Comparison of ENCODE assay signal across 8 mouse cellular contexts in genomic region chr17:35919060-35919715, GRCm38 (mm10). TPM values are rescaled to one million over a fixed set of nuclear protein-coding genes. Genes with fewer than 3 reads are reported as not detected.
DNase-seq lines count a peak whose midpoint lies in the region; ATAC-seq and TF ChIP-seq lines count a peak whose summit lies in the region.

No protein-coding gene starts in this region.

- DNase-seq in ES-CJ7 (ENCODE audit: low read depth, low spot score): peak; percentile 98
- peak; percentile 95 for DNase-seq in cerebellum, adult 11 months
- DNase-seq in forebrain, embryonic 14.5 days (ENCODE audit: low spot score): peak; percentile 99
- peak; percentile 92 for DNase-seq in heart, postnatal 25 days (ENCODE audit: low spot score)
- DNase-seq in layer of hippocampus, adult 18-20 months (ENCODE audit: low spot score in 2 of 2): peak; percentile 94 to 98
- peak; percentile 87 for DNase-seq in lung, adult 2 months
- peak; percentile 94 to 97 for DNase-seq in thymus, adult 18-20 months

- peaks cover 16% of the 10 kb centered on the region for H3K36me3 ChIP-seq in forebrain, embryonic 14.5 days (ENCODE audit: control insufficient read depth, insufficient read depth, low read length)

- no peak for TF ChIP-seq CTCF in lung, adult 2 months (IDR thresholded peaks at IDR 0.05; ENCODE audit: insufficient read depth, low read length)

- no peaks in the 10 kb centered on the region for H3K9me3 ChIP-seq in forebrain, embryonic 14.5 days (replicated peaks; ENCODE audit: control insufficient read depth, low read length)

- intact Hi-C loops in heart, postnatal 25 days (cut with DNase I): loop anchor here (5.0 kb wide), 1 partner anchor 82 kb away; the partner anchor contains the start of gene Tubb5

- H3K4me1 ChIP-seq in forebrain, embryonic 14.5 days (ENCODE audit: control insufficient read depth, insufficient read depth, low read length): peaks cover 25% of the 10 kb centered on the region
- H3K4me1 ChIP-seq in lung, adult 2 months (ENCODE audit: control insufficient read depth, insufficient read depth, low read length): peaks cover 27% of the 10 kb centered on the region

- 11% methylated on average over 7 of the region's 7 CpGs for WGBS in forebrain, embryonic 14.5 days
- WGBS in lung, adult 2 months: 4% methylated on average over 7 of the region's 7 CpGs

- peak; percentile 72 for TF ChIP-seq POLR2A in lung, adult 2 months (IDR thresholded peaks at IDR 0.05; ENCODE audit: borderline replicate concordance, extremely low read depth, low read depth, low read length)

- no peaks in the 10 kb centered on the region for H3K27me3 ChIP-seq in forebrain, embryonic 14.5 days (replicated peaks; ENCODE audit: control insufficient read depth, insufficient read depth, low read length)

- peak overlapping the region; percentile 93 for H3K27ac ChIP-seq in forebrain, embryonic 14.5 days (ENCODE audit: low read depth, low read length)

- peak overlapping the region; percentile 64 for H3K4me3 ChIP-seq in forebrain, embryonic 14.5 days (ENCODE audit: low read depth, low read length)
- peak overlapping the region; percentile 99 for H3K4me3 ChIP-seq in lung, adult 2 months (replicated peaks; ENCODE audit: extremely low read depth, low read depth, low read length)

- peak overlapping the region; percentile 87 for H3K4me2 ChIP-seq in forebrain, embryonic 14.5 days (ENCODE audit: low read length)

- ATAC-seq in forebrain, embryonic 14.5 days: peak; percentile 48
- peak; percentile 53 for ATAC-seq in neutrophil, adult 5-6 weeks (ENCODE audit: extremely low read depth, insufficient number of reproducible peaks, low FRiP score, poor library complexity, severe bottlenecking)

- peak overlapping the region; percentile 96 for H3K9ac ChIP-seq in forebrain, embryonic 14.5 days (ENCODE audit: low read length)

RNA-seq across cellular contexts. Expression of gene Ppp1r10, which starts 3.0 kb away (rescaled TPM):
- 34.9 and 44.5 TPM in 2 replicates for polyA plus RNA-seq in forebrain, embryonic 14.5 days (2014; fragmentation: Nextera tagmentation; extraction: Ambion mirVana)
- total RNA-seq in heart, postnatal 25 days (2021): 10 to 100 TPM; 30.4 to 34.5 TPM
- total RNA-seq in layer of hippocampus, adult 18-20 months (2021): 10 to 100 TPM; 66.5 to 72.5 TPM
- 27.4 and 28.6 TPM in 2 replicates for polyA plus RNA-seq in lung, adult 2 months (2012; rRNA removed)
- 413 and 415 TPM in 2 replicates for total RNA-seq in neutrophil, adult 5-6 weeks (2017)

RNA-seq across cellular contexts. Expression of gene Mrps18b, which starts 3.0 kb away (rescaled TPM):
- 58.4 and 68.8 TPM in 2 replicates for polyA plus RNA-seq in forebrain, embryonic 14.5 days (2014; fragmentation: Nextera tagmentation; extraction: Ambion mirVana)
- 10 to 100 TPM; 51.7 to 55.3 TPM for total RNA-seq in heart, postnatal 25 days (2021)
- total RNA-seq in layer of hippocampus, adult 18-20 months (2021): 10 to 100 TPM; 37.8 to 44.3 TPM
- polyA plus RNA-seq in lung, adult 2 months (2012; rRNA removed): 30.4 and 43.8 TPM in 2 replicates
- 29.3 and 36.8 TPM in 2 replicates for total RNA-seq in neutrophil, adult 5-6 weeks (2017)

RNA-seq across cellular contexts. Expression of gene Atat1, which starts 9.3 kb away (rescaled TPM):
- 313 and 439 TPM in 2 replicates for polyA plus RNA-seq in forebrain, embryonic 14.5 days (2014; fragmentation: Nextera tagmentation; extraction: Ambion mirVana)
- total RNA-seq in heart, postnatal 25 days (2021): 1 to 10 TPM; 7.7 TPM
- 10 to 100 TPM; 51.0 to 59.0 TPM for total RNA-seq in layer of hippocampus, adult 18-20 months (2021)
- polyA plus RNA-seq in lung, adult 2 months (2012; rRNA removed): 49.4 and 57.7 TPM in 2 replicates
- total RNA-seq in neutrophil, adult 5-6 weeks (2017): 26.9 and 31.3 TPM in 2 replicates

RNA-seq across cellular contexts. Expression of gene 2310061I04Rik, which starts 22.0 kb away (rescaled TPM):
- 30.4 and 34.3 TPM in 2 replicates for polyA plus RNA-seq in forebrain, embryonic 14.5 days (2014; fragmentation: Nextera tagmentation; extraction: Ambion mirVana)
- total RNA-seq in heart, postnatal 25 days (2021): 100 to 1,000 TPM; 112 to 116 TPM
- 10 to 100 TPM; 52.9 to 56.7 TPM for total RNA-seq in layer of hippocampus, adult 18-20 months (2021)
- polyA plus RNA-seq in lung, adult 2 months (2012; rRNA removed): 36.1 and 38.1 TPM in 2 replicates
- 9.6 and 12.8 TPM in 2 replicates for total RNA-seq in neutrophil, adult 5-6 weeks (2017)

RNA-seq across cellular contexts. Expression of gene Dhx16, which starts 39.6 kb away (rescaled TPM):
- 29.3 and 31.8 TPM in 2 replicates for polyA plus RNA-seq in forebrain, embryonic 14.5 days (2014; fragmentation: Nextera tagmentation; extraction: Ambion mirVana)
- 10 to 100 TPM; 19.2 to 20.1 TPM for total RNA-seq in heart, postnatal 25 days (2021)
- 10 to 100 TPM; 25.0 to 30.2 TPM for total RNA-seq in layer of hippocampus, adult 18-20 months (2021)
- 62.8 and 70.1 TPM in 2 replicates for polyA plus RNA-seq in lung, adult 2 months (2012; rRNA removed)
- 106 and 121 TPM in 2 replicates for total RNA-seq in neutrophil, adult 5-6 weeks (2017)

Comparison
In these comparisons a context has a peak if more than half of its experiments do, and no peak if none do; other contexts are left out.
1. Peak in every context shown above with its lines: DNase-seq, ATAC-seq, H3K4me3 ChIP-seq and H3K27ac ChIP-seq.